Mouse (Mus musculus) spleen, adult 2 months (tissue): ENCODE results near the gene Neil3. TPM values are rescaled to one million over a fixed set of nuclear protein-coding genes. Genes with fewer than 3 reads are reported as not detected.
"Not testable (repeated sequence)": the region's sequence is repeated elsewhere in the genome, so short reads cannot be mapped to it uniquely, and the experiment has no call there.

Source experiments
- DNase-seq, 2 experiments: peaks; one replicate each; pipeline versions ENCODE4 v3.0.0 to v3.0.0-alpha.2; 2012 to 2021; ENCODE audit warnings: low spot score in 2 of 2, low read depth in 1 of 2
- H3K27ac ChIP-seq: fragments of 200-500 bp; 2 replicates; pipeline ENCODE4 v1.5.1; 2012; ENCODE audit warnings: low read length, inconsistent platforms; ENCODE audit not compliant: insufficient read depth
- H3K27me3 ChIP-seq: fragments of 200-500 bp; 2 replicates; pipeline ENCODE4 v1.6.1; 2012; ENCODE audit warnings: mild to moderate bottlenecking, moderate library complexity, low read length, inconsistent platforms; ENCODE audit not compliant: control insufficient read depth, insufficient read depth
- H3K36me3 ChIP-seq: fragments of 200-500 bp; 2 replicates; pipeline ENCODE4 v1.6.1; 2012; ENCODE audit warnings: mild to moderate bottlenecking, low read length, inconsistent platforms; ENCODE audit not compliant: control insufficient read depth, insufficient read depth
- H3K4me1 ChIP-seq: fragments of 200-500 bp; 2 replicates; pipeline ENCODE4 v1.6.1; 2011; ENCODE audit warnings: inconsistent platforms; ENCODE audit not compliant: control insufficient read depth, insufficient read depth, insufficient read length
- H3K4me3 ChIP-seq: fragments of 200-500 bp; 2 replicates; pipeline ENCODE4 v1.5.1; 2011; ENCODE audit warnings: mild to moderate bottlenecking, inconsistent platforms; ENCODE audit not compliant: insufficient read depth, insufficient read length; ENCODE audit errors: extremely low read depth
- CTCF ChIP-seq: fragments of 200-500 bp; IDR thresholded peaks from 2 replicates; pipeline ENCODE4 v1.5.1; 2011; ENCODE audit warnings: mild to moderate bottlenecking, inconsistent platforms; ENCODE audit not compliant: insufficient read depth, insufficient read length, insufficient replicate concordance; ENCODE audit errors: extremely low read depth
- POLR2A ChIP-seq: fragments of 200-500 bp; IDR thresholded peaks from 2 replicates; pipeline ENCODE4 v1.6.1; 2011; ENCODE audit warnings: low read depth, low read length, inconsistent platforms
- WGBS: fragments of 180-500 bp; shearing (Covaris S2); methylation state at CpG from one replicate; pipeline ENCODE4 v1.1.7; 2018; 5-methylcytosine and 5-hydroxymethylcytosine counted together
- polyA plus RNA-seq: library from polyadenylated mRNA; depleted of rRNA; stranded (reverse); fragments of >200 nt; gene quantifications from 2 replicates; pipeline ENCODE4 v1.2.3, GENCODE M21; 2012; rRNA removed

Gene Neil3
- polyA plus RNA-seq, 1 experiment = 1.0 TPM

GRCm38 (mm10) chr8:53539585-53539984 is 99.3 kb downstream of the Neil3 start:
- 86% methylated on average over 2 of the region's 2 CpGs for WGBS
- no peak overlapping the region for H3K27ac ChIP-seq
- H3K27me3 ChIP-seq = no peaks in the 10 kb centered on the region
- no peak for DNase-seq
- H3K4me3 ChIP-seq = no peak overlapping the region
- TF ChIP-seq POLR2A (no peak), CTCF (no peak)
- H3K36me3 ChIP-seq = no peaks in the 10 kb centered on the region
- H3K4me1 ChIP-seq = no peaks in the 10 kb centered on the region

DNA sequence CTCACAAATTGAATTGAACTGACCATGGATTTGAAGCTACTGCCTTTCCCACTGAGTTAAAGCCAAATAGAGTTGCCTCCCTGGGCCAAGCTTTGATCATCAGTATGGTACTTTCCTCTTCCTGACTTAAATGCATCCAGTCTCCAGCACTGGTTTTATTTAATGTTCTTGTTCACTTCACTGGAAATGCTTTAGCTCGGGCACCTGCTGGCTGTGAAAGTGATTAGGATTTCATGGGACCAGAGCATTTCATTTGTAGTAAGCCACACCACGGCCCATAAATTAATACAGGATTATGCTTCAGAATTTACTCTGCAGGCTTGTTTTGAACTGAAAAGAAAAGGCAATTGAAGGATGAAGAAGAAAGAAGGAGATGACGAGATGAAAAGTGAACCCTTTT is 100.8 kb downstream of the Neil3 start:
- H3K4me3 ChIP-seq, H3K27me3 ChIP-seq, DNase-seq, H3K27ac ChIP-seq, H3K4me1 ChIP-seq, H3K36me3 ChIP-seq: not testable (repeated sequence)
- 92% methylated on average over 3 of the region's 3 CpGs for WGBS

Other genes starting within 250 kb of the Neil3 start
- 2.5 and 2.8 TPM in 2 replicates for gene Aga, start 127.3 kb downstream of the Neil3 start, polyA plus RNA-seq